9 mouse cellular contexts compared by ENCODE assay signal in genomic region chr10:117402403-117403333, GRCm38 (mm10). TPM values are rescaled to one million over a fixed set of nuclear protein-coding genes. Genes with fewer than 3 reads are reported as not detected.
A peak's percentile ranks its signal among the peaks of the same experiment; 100 is the strongest.
DNase-seq lines count a peak whose midpoint lies in the region; ATAC-seq and TF ChIP-seq lines count a peak whose summit lies in the region.
"Had no signal": no experiment of that assay in that cellular context is flagged by ENCODE, and none has a peak within 500 bp of the region (broad histone marks: within the 10 kb centered on the region; RNA-seq: fewer than 3 reads in every experiment).

No protein-coding gene starts in this region.

- TF ChIP-seq EP300 in heart, postnatal 0 days (IDR thresholded peaks at IDR 0.05; ENCODE audit: low read depth): no peak

- H3K4me1 ChIP-seq in heart, postnatal 0 days (ENCODE audit: control insufficient read depth, insufficient read depth): no peaks in the 10 kb centered on the region
- no peaks in the 10 kb centered on the region for H3K4me1 ChIP-seq in heart, embryonic 12.5 days (replicated peaks)
- H3K4me1 ChIP-seq in testis, adult 2 months (ENCODE audit: control insufficient read depth, insufficient read depth, low read length): no peaks in the 10 kb centered on the region
- H3K4me1 ChIP-seq: embryonic facial prominence, embryonic 13.5 days had no signal

- no peak overlapping the region for H3K4me2 ChIP-seq in heart, postnatal 0 days (ENCODE audit: low read depth, low read length)
- no peak overlapping the region for H3K4me2 ChIP-seq in heart, embryonic 12.5 days
- H3K4me2 ChIP-seq: embryonic facial prominence, embryonic 13.5 days had no signal

- H3K36me3 ChIP-seq in heart, postnatal 0 days (replicated peaks; ENCODE audit: control insufficient read depth, insufficient read depth, low read length): no peaks in the 10 kb centered on the region
- no peaks in the 10 kb centered on the region for H3K36me3 ChIP-seq in heart, embryonic 12.5 days
- no peaks in the 10 kb centered on the region for H3K36me3 ChIP-seq in testis, adult 2 months (ENCODE audit: control insufficient read depth, insufficient read depth, low read length)
- H3K36me3 ChIP-seq: embryonic facial prominence, embryonic 13.5 days had no signal

- WGBS in heart, postnatal 0 days: 69% methylated on average over 20 of the region's 20 CpGs
- 70% methylated on average over 20 of the region's 20 CpGs for WGBS in heart, embryonic 12.5 days

- no peak overlapping the region for H3K9ac ChIP-seq in heart, postnatal 0 days (replicated peaks; ENCODE audit: low read depth, low read length)
- no peak overlapping the region for H3K9ac ChIP-seq in heart, embryonic 12.5 days
- H3K9ac ChIP-seq: embryonic facial prominence, embryonic 13.5 days had no signal

- H3K27me3 ChIP-seq in heart, postnatal 0 days (ENCODE audit: control insufficient read depth, insufficient read depth, low read length): no peaks in the 10 kb centered on the region
- no peaks in the 10 kb centered on the region for H3K27me3 ChIP-seq in heart, embryonic 12.5 days (replicated peaks)
- H3K27me3 ChIP-seq in testis, adult 2 months (ENCODE audit: control insufficient read depth, insufficient read depth, low read length): no peaks in the 10 kb centered on the region
- H3K27me3 ChIP-seq: embryonic facial prominence, embryonic 13.5 days had no signal

- H3K27ac ChIP-seq in heart, postnatal 0 days (ENCODE audit: low read depth): no peak overlapping the region
- H3K27ac ChIP-seq in heart, embryonic 12.5 days (ENCODE audit: poor library complexity, severe bottlenecking): no peak overlapping the region
- H3K27ac ChIP-seq in testis, adult 2 months (ENCODE audit: control insufficient read depth, insufficient read depth, low read depth, low read length): no peak overlapping the region
- H3K27ac ChIP-seq: embryonic facial prominence, embryonic 13.5 days had no signal

- ATAC-seq in heart, postnatal 0 days (ENCODE audit: insufficient read depth, low read depth): no peak
- ATAC-seq in heart, embryonic 12.5 days (ENCODE audit: insufficient number of reproducible peaks, low FRiP score): no peak
- ATAC-seq in erythroblast, adult 5-6 weeks (replicated peaks; ENCODE audit: low FRiP score, poor library complexity, severe bottlenecking): peak; percentile 60

- DNase-seq in heart, postnatal 0 days (ENCODE audit: low spot score): peak; percentile 19
- DNase-seq in 416B (ENCODE audit: low read depth): peak; percentile 61
- peak; percentile 36 for DNase-seq in MN1 (ENCODE audit: low spot score)
- DNase-seq in lung, adult 18-20 months: peak; percentile 28 to 51
- DNase-seq in frontal cortex, postnatal 25 days (ENCODE audit: low spot score in 2 of 2): no peak

- no peak overlapping the region for H3K4me3 ChIP-seq in heart, postnatal 0 days (ENCODE audit: low read depth, low read length)
- no peak overlapping the region for H3K4me3 ChIP-seq in heart, embryonic 12.5 days
- no peak overlapping the region for H3K4me3 ChIP-seq in testis, adult 2 months (ENCODE audit: control insufficient read depth, low read depth, low read length)
- H3K4me3 ChIP-seq: embryonic facial prominence, embryonic 13.5 days had no signal

- no peaks in the 10 kb centered on the region for H3K9me3 ChIP-seq in heart, postnatal 0 days (replicated peaks; ENCODE audit: control insufficient read depth, low read length)
- no peaks in the 10 kb centered on the region for H3K9me3 ChIP-seq in heart, embryonic 12.5 days (replicated peaks)
- H3K9me3 ChIP-seq: embryonic facial prominence, embryonic 13.5 days had no signal

- TF ChIP-seq POLR2A in testis, adult 2 months (IDR thresholded peaks at IDR 0.05; ENCODE audit: control insufficient read depth, low read depth, low read length): no peak

- TF ChIP-seq CTCF in heart, postnatal 0 days (IDR thresholded peaks at IDR 0.05; ENCODE audit: low read depth): peak; percentile 63
- peak; percentile 81; the same call in 1 of the 2 replicates for TF ChIP-seq CTCF in testis, adult 2 months (IDR thresholded peaks at IDR 0.05; ENCODE audit: control insufficient read depth, insufficient read depth, insufficient replicate concordance, low read depth, low read length)

RNA-seq across cellular contexts. Expression of gene Cpsf6, which starts 22.9 kb away (rescaled TPM):
- total RNA-seq in heart, postnatal 0 days (2014; rRNA removed; ENCODE audit: low replicate concordance): 57.8 and 82.3 TPM in 2 replicates
- polyA plus RNA-seq in heart, postnatal 0 days (2015; fragmentation: Nextera tagmentation; extraction: Ambion mirVana): 53.2 and 55.7 TPM in 2 replicates
- polyA plus RNA-seq in heart, embryonic 12.5 days (2016; fragmentation: Nextera tagmentation; extraction: Ambion mirVana): 120 TPM in 2 replicates
- 37.6 and 47.7 TPM in 2 replicates for total RNA-seq in erythroblast, adult 5-6 weeks (2015; ENCODE audit: low replicate concordance)
- total RNA-seq in erythroblast, adult 5-6 weeks (2017; ENCODE audit: low replicate concordance): 36.5 and 47.0 TPM in 2 replicates
- 23.6 and 26.7 TPM in 2 replicates for polyA plus RNA-seq in testis, adult 2 months (2012; rRNA removed)

Comparison
In these comparisons a context has a peak if more than half of its experiments do, and no peak if none do; other contexts are left out.
1. DNase-seq: peak in heart, postnatal 0 days (single experiment), 416B (single experiment), MN1 (single experiment) and lung, adult 18-20 months (2 of 2); none in frontal cortex, postnatal 25 days (0 of 2).